Mouse (Mus musculus) thymus, adult 2 months (tissue): Measurements from ENCODE around the gene Dirc2.

Source experiments
- CTCF ChIP-seq: fragments of 200-500 bp; IDR thresholded peaks from 2 replicates; pipeline ENCODE4 v1.5.1; 2012; ENCODE audit warnings: mild to moderate bottlenecking, control low read depth, low read length, moderate library complexity, borderline replicate concordance; ENCODE audit not compliant: control insufficient read depth, poor library complexity, insufficient read depth; ENCODE audit errors: extremely low read depth
- POLR2A ChIP-seq: fragments of 200-500 bp; IDR thresholded peaks from 2 replicates; pipeline ENCODE4 v1.6.1; 2012; ENCODE audit warnings: mild to moderate bottlenecking, low read length, control low read depth, moderate library complexity; ENCODE audit not compliant: control insufficient read depth, poor library complexity, insufficient read depth; ENCODE audit errors: extremely low read depth

- TF ChIP-seq POLR2A (no peak), CTCF (no peak)
Measured at GRCm38 (mm10) chr16:35765449-35765848, 3.7 kb downstream of the Dirc2 start.
